Mouse (Mus musculus) Patski (cell line): Measurements from ENCODE around the gene Rpa2. TPM values are rescaled to one million over a fixed set of nuclear protein-coding genes. Genes with fewer than 3 reads are reported as not detected.

Source experiments
- ATAC-seq: fragments of 100-300 bp; one replicate; pipeline ENCODE4 v1.8.0; 2021
- CTCF ChIA-PET: fragments of 350-600 bp; sonication (Branson Sonifier 250); formaldehyde crosslinking; loops from one replicate; lab custom pipeline; 2022; ENCODE audit warnings: inconsistent platforms; lab: Charles Lee
- POLR2A ChIA-PET: fragments of 350-600 bp; sonication (Branson Sonifier 250); formaldehyde crosslinking; loops from one replicate; lab custom pipeline; 2022; ENCODE audit warnings: antibody characterized with exemption, inconsistent platforms; lab: Charles Lee
- DNase-seq: peaks from one replicate; pipeline ENCODE4 v3.0.0-alpha.2; 2011; ENCODE audit warnings: low read depth, low spot score
- H3K27me3 ChIP-seq: fragments of 371-371 bp; one replicate; pipeline ENCODE4 v1.5.1; 2021
- CTCF ChIP-seq: fragments of 100-300 bp; IDR thresholded peaks from one replicate; pipeline ENCODE4 v1.5.1; 2021
- in situ Hi-C: fragments of 300-500 bp; cut with MboI; formaldehyde crosslinking; loops from 3 replicates; pipeline ENCODE4 v1.11.1; 2018; ENCODE audit warnings: low pct_unique_long_range_greater_than_20kb, mixed read lengths
- polyA plus RNA-seq: library from polyadenylated mRNA; unstranded; gene quantifications from one replicate; pipeline ENCODE4 v1.2.3, GENCODE M21; 2021

The Rpa2 gene
- polyA plus RNA-seq, 1 experiment from 2014 or later = 15.5 TPM

DNA sequence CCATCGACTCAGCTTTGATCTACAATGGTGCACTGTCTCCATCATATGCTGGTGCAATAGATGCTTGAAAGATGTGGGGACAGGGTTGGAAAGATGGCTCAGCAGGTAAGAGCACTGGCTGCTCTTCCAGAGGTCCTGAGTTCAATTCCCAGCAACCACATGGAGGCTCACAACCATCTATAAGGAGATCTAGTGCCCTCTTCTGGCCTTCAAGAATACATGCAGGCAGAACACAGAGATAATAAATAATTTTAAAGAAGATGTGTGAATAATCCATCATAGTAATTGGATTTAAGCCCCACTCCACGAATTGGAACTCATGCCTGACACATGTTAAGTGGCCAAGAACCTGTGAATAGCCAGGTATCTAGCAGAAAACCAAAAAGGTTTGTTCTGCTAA lies 50.3 kb downstream of the Rpa2 start:
- CTCF ChIA-PET = no interaction called here
- ATAC-seq = no peak
- DNase-seq = no peak
- POLR2A ChIA-PET = no interaction called here
- in situ Hi-C loops = no loop called here
- TF ChIP-seq CTCF = peak; percentile 26
- H3K27me3 ChIP-seq = no peaks in the 10 kb centered on the region

DNA sequence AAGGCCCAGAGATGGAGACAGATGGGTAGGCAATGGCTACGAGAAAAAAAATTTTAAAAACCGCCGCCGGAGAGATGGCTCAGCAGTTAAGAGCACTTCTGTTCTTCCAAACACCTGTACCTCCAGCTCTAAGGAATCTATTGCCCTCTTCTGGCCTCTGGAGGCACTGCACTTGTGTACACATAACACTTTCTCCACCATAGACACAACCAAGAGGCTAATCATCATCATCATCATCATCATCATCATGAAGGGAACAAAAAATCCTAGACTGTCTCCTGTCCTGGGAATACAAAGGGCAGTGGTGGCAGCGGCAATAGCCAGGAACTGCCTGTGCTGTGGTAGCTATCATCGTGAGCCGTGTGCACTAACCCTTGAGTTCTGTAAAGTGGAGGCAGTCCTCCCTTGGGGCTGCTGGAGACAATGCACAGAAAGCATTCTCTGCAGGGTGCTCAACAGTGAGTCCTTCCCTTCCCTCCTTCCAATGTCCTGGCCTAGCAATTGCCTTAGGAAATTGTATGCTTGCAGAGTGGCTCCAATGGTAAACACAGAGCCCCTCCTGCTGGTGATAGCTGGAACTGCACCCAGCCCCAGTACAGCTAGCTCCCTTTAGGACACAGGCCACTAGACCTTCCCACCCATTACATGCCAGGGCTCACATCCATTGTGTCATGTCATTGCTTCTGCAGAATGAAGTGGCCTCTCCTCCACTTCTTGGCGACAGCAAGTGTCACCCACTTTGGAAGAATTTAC lies 55.7 kb downstream of the Rpa2 start:
- in situ Hi-C loops = loop anchor here (5.0 to 10.0 kb wide), 2 partner anchors 46 to 99 kb away; no protein-coding TSS in a partner anchor
- no peak for ATAC-seq
- no peak for DNase-seq
- ChIA-PET CTCF (interaction anchor here (0.9 to 2.8 kb wide), 12 partner anchors 12 to 107 kb away, joined by 3 to 33 read pairs (median 4); partner anchors contain the start of gene Smpdl3b), POLR2A (interaction anchor here (0.6 to 1.2 kb wide), 3 partner anchors 17 to 201 kb away, joined by 3 to 5 read pairs (median 3); no protein-coding TSS in a partner anchor)
- peak; percentile 79 for TF ChIP-seq CTCF
- H3K27me3 ChIP-seq = no peaks in the 10 kb centered on the region

Other genes with a start within 250 kb of the Rpa2 start
- gene Atpif1, start 234.7 kb upstream of the Rpa2 start, polyA plus RNA-seq = 393 TPM
- 149 TPM for gene Dnajc8, start 232.8 kb upstream of the Rpa2 start, polyA plus RNA-seq
- gene Ptafr, start 204.3 kb upstream of the Rpa2 start, polyA plus RNA-seq = not detected
- 17.6 TPM for gene Eya3, start 129.3 kb upstream of the Rpa2 start, polyA plus RNA-seq
- gene Xkr8, start 35.8 kb upstream of the Rpa2 start, polyA plus RNA-seq = 2.9 TPM
- gene Smpdl3b, start 11.1 kb upstream of the Rpa2 start, polyA plus RNA-seq = 14.1 TPM
- gene Themis2, start 28.1 kb downstream of the Rpa2 start, polyA plus RNA-seq = not detected
- gene Ppp1r8, start 74.8 kb downstream of the Rpa2 start, polyA plus RNA-seq = 52.8 TPM
- gene Stx12, start 116.2 kb downstream of the Rpa2 start, polyA plus RNA-seq = 48.6 TPM
- gene Fam76a, start 154.2 kb downstream of the Rpa2 start, polyA plus RNA-seq = 25.4 TPM
- gene Fgr, start 205.8 kb downstream of the Rpa2 start, polyA plus RNA-seq = not detected
- 25.6 TPM for gene Ahdc1, start 242.9 kb downstream of the Rpa2 start, polyA plus RNA-seq